Mouse (Mus musculus) thymus, adult 2 months (tissue): ENCODE data around the gene Fopnl.

ENCODE experiments used
- CTCF ChIP-seq: fragments of 200-500 bp; IDR thresholded peaks from 2 replicates; pipeline ENCODE4 v1.5.1; 2012; ENCODE audit warnings: mild to moderate bottlenecking, control low read depth, low read length, moderate library complexity, borderline replicate concordance; ENCODE audit not compliant: control insufficient read depth, poor library complexity, insufficient read depth; ENCODE audit errors: extremely low read depth
- POLR2A ChIP-seq: fragments of 200-500 bp; IDR thresholded peaks from 2 replicates; pipeline ENCODE4 v1.6.1; 2012; ENCODE audit warnings: mild to moderate bottlenecking, low read length, control low read depth, moderate library complexity; ENCODE audit not compliant: control insufficient read depth, poor library complexity, insufficient read depth; ENCODE audit errors: extremely low read depth

DNA sequence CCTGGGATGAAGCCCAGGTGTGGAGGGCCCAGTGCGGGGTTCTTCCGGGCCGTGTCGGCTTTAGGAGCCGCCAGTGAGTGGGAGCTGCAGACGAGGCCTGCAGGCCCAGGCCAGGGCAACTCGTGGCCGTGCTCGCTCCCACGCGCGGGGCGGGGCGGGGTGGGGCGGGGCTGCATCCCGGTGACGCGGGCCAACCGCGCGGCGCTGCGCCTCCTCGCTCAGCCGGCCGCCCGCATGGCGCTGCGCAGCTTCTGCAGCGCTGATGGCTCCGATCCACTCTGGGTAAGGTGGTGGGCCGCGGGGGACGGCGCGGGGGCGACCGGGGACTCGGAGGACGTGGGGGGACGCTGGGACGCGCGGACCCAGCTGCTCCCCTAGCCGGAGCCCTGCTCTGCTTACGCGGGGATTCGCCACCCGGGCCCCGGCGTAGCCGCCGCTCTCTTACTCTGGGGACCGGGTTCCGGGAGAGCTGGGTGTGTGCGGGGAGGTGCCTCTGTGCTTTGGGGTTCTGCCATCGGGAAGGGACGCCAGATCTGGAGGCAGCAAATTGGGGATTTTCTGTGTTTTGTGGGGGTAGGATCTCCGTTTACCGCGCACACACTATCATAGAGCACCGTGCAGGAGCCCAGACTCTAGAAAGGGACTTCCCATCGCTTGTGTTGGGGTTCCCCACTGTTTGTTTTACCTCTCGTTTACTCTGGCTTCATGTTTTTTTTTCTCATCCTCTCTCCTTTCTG lies 44.3 kb upstream of the Fopnl start, which contains the start of gene Abcc1:
- TF ChIP-seq CTCF (peak; percentile 41; the same call in 1 of the 2 replicates), POLR2A (no peak)
